Mouse (Mus musculus): ENCODE measurements around the gene Tmem135. TPM values are rescaled to one million over a fixed set of nuclear protein-coding genes. Genes with fewer than 3 reads are reported as not detected.

Gene Tmem135
- polyA plus RNA-seq, 2 experiments = 12.4 to 18.6 TPM

- Histone ChIP-seq H3K4me2 (replicated peaks; ENCODE audit: low read depth, low read length, severe bottlenecking) (no peak overlapping the region), H3K4me3 (replicated peaks; ENCODE audit: low read length) (no peak overlapping the region), H3K27ac (replicated peaks; ENCODE audit: low read depth, low read length) (no peak overlapping the region), H3K4me1 (ENCODE audit: control insufficient read depth, insufficient read depth, low read length) (peaks cover 4% of the 10 kb centered on the region; the same call in 1 of the 2 replicates), H3K9ac (ENCODE audit: low read depth, low read length, severe bottlenecking) (no peak overlapping the region), H3K36me3 (ENCODE audit: control insufficient read depth, insufficient read depth, low read length) (no peaks in the 10 kb centered on the region), H3K9me3 (ENCODE audit: control insufficient read depth, low read length) (no peaks in the 10 kb centered on the region), H3K27me3 (ENCODE audit: control insufficient read depth, insufficient read depth, low read length) (no peaks in the 10 kb centered on the region)
- DNase-seq (ENCODE audit: low spot score) (no peak), ATAC-seq (ENCODE audit: low FRiP score, low read depth) (no peak)
- TF ChIP-seq POLR2A (IDR thresholded peaks at IDR 0.05; ENCODE audit: borderline replicate concordance, extremely low read depth, insufficient read depth, insufficient read length) = no peak
- 74% methylated on average over 8 of the region's 8 CpGs for WGBS
These were observed 7.6 kb downstream of the Tmem135 start for GRCm38 (mm10) chr7:89396386-89396785.

DNA sequence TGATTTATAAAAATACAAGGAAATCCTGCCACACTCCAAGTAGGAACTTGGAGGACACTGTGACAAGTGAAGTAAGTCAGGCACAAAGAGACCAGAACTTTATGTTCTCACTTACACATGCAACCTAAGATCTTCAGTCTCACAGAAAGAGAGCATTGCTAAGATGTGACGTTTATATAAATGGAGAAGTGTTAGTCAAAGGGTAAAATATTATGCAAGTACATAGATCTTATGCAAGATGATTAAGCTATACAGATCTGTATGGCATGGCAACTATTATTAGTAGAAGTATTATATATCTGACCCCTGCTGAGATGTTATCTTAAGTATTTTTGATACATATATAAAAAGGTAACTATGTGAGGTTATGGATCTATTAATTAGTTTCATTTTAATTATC lies 8.6 kb downstream of the Tmem135 start:
- TF ChIP-seq POLR2A (IDR thresholded peaks at IDR 0.05; ENCODE audit: borderline replicate concordance, extremely low read depth, insufficient read depth, insufficient read length) = no peak
- DNase-seq (ENCODE audit: low spot score) = no peak

DNA sequence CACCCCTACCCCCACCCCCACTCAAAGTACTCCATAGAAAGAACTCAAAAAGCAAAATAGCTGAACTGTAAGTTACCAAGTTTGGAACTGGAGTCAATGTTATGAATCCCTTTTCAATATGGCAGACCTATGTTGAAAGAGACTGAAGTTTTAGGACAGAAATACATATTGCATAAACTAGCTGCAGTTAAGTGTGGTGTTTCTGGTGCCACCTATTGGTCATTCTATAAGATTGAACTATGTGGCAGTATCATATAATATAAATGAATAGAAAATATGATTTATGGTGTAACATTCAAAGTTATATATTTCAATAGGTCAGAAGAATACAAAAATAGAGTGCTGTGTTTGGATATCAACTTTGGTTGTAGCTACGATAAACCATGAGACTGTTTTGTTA lies 11.2 kb downstream of the Tmem135 start:
- no peaks in the 10 kb centered on the region for H3K36me3 ChIP-seq (ENCODE audit: control insufficient read depth, insufficient read depth, low read length)
- no peak overlapping the region for H3K9ac ChIP-seq (ENCODE audit: low read depth, low read length, severe bottlenecking)
- WGBS = 91% methylated on average over 1 of the region's 1 CpGs

More for the DNA sequence above, 8.6 kb downstream of the Tmem135 start:
- H3K36me3 ChIP-seq (ENCODE audit: control insufficient read depth, insufficient read depth, low read length) = no peaks in the 10 kb centered on the region
- H3K9ac ChIP-seq (ENCODE audit: low read depth, low read length, severe bottlenecking) = no peak overlapping the region
- WGBS = 83% methylated on average over 1 of the region's 1 CpGs
- H3K9me3 ChIP-seq (ENCODE audit: control insufficient read depth, low read length) = no peaks in the 10 kb centered on the region
- no peaks in the 10 kb centered on the region for H3K27me3 ChIP-seq (ENCODE audit: control insufficient read depth, insufficient read depth, low read length)
- H3K27ac ChIP-seq (replicated peaks; ENCODE audit: low read depth, low read length) = no peak overlapping the region
- no peak overlapping the region for H3K4me2 ChIP-seq (replicated peaks; ENCODE audit: low read depth, low read length, severe bottlenecking)
- no peak overlapping the region for H3K4me3 ChIP-seq (replicated peaks; ENCODE audit: low read length)
- no peak for ATAC-seq (ENCODE audit: low FRiP score, low read depth)
- peaks cover 4% of the 10 kb centered on the region; the same call in 1 of the 2 replicates for H3K4me1 ChIP-seq (ENCODE audit: control insufficient read depth, insufficient read depth, low read length)

GRCm38 (mm10) chr7:89392388-89392787 lies 11.6 kb downstream of the Tmem135 start:
- Histone ChIP-seq H3K27ac (replicated peaks; ENCODE audit: low read depth, low read length) (no peak overlapping the region), H3K4me2 (replicated peaks; ENCODE audit: low read depth, low read length, severe bottlenecking) (no peak overlapping the region), H3K36me3 (ENCODE audit: control insufficient read depth, insufficient read depth, low read length) (no peaks in the 10 kb centered on the region), H3K4me1 (ENCODE audit: control insufficient read depth, insufficient read depth, low read length) (peaks cover 13% of the 10 kb centered on the region; the same call in 1 of the 2 replicates), H3K4me3 (replicated peaks; ENCODE audit: low read length) (no peak overlapping the region), H3K9me3 (ENCODE audit: control insufficient read depth, low read length) (no peaks in the 10 kb centered on the region), H3K27me3 (ENCODE audit: control insufficient read depth, insufficient read depth, low read length) (no peaks in the 10 kb centered on the region), H3K9ac (ENCODE audit: low read depth, low read length, severe bottlenecking) (no peak overlapping the region)
- TF ChIP-seq POLR2A (IDR thresholded peaks at IDR 0.05; ENCODE audit: borderline replicate concordance, extremely low read depth, insufficient read depth, insufficient read length) = no peak
- 47% methylated on average over 4 of the region's 4 CpGs for WGBS
- no peak for ATAC-seq (ENCODE audit: low FRiP score, low read depth)
- DNase-seq (ENCODE audit: low spot score) = no peak

More for the DNA sequence above, 11.2 kb downstream of the Tmem135 start:
- Histone ChIP-seq H3K9me3 (ENCODE audit: control insufficient read depth, low read length) (no peaks in the 10 kb centered on the region), H3K4me1 (ENCODE audit: control insufficient read depth, insufficient read depth, low read length) (peaks cover 13% of the 10 kb centered on the region; the same call in 1 of the 2 replicates), H3K4me3 (replicated peaks; ENCODE audit: low read length) (no peak overlapping the region), H3K27me3 (ENCODE audit: control insufficient read depth, insufficient read depth, low read length) (no peaks in the 10 kb centered on the region), H3K4me2 (replicated peaks; ENCODE audit: low read depth, low read length, severe bottlenecking) (no peak overlapping the region), H3K27ac (replicated peaks; ENCODE audit: low read depth, low read length) (no peak overlapping the region)
- no peak for TF ChIP-seq POLR2A (IDR thresholded peaks at IDR 0.05; ENCODE audit: borderline replicate concordance, extremely low read depth, insufficient read depth, insufficient read length)
- no peak for ATAC-seq (ENCODE audit: low FRiP score, low read depth)
- no peak for DNase-seq (ENCODE audit: low spot score)

DNA sequence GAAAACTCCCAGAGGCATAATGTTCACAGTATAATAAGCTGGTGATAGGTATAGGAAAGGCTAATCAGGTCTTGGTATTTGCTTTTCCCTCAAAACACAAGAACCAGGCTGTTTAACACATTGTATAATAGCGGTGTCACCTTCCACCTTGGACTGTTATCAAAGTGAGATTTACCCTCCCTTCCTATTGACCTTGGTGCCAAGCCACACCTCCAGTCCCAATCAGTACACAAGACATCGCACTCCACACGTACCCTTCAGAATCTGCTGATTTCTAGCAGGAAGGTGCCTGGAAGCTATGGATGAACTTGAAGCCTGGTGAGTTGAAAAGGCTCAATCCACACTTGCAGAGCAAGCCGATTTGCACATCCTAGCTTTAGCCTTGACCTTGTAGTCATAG lies 12.2 kb downstream of the Tmem135 start:
- H3K9ac ChIP-seq (ENCODE audit: low read depth, low read length, severe bottlenecking) = no peak overlapping the region
- TF ChIP-seq POLR2A (IDR thresholded peaks at IDR 0.05; ENCODE audit: borderline replicate concordance, extremely low read depth, insufficient read depth, insufficient read length) = no peak
- ATAC-seq (ENCODE audit: low FRiP score, low read depth) (no peak), DNase-seq (ENCODE audit: low spot score) (no peak)
- peaks cover 13% of the 10 kb centered on the region; the same call in 1 of the 2 replicates for H3K4me1 ChIP-seq (ENCODE audit: control insufficient read depth, insufficient read depth, low read length)
- H3K4me3 ChIP-seq (replicated peaks; ENCODE audit: low read length) = no peak overlapping the region
- H3K4me2 ChIP-seq (replicated peaks; ENCODE audit: low read depth, low read length, severe bottlenecking) = no peak overlapping the region
- no peak overlapping the region for H3K27ac ChIP-seq (replicated peaks; ENCODE audit: low read depth, low read length)
- no peaks in the 10 kb centered on the region for H3K27me3 ChIP-seq (ENCODE audit: control insufficient read depth, insufficient read depth, low read length)
- H3K36me3 ChIP-seq (ENCODE audit: control insufficient read depth, insufficient read depth, low read length) = no peaks in the 10 kb centered on the region
- no peaks in the 10 kb centered on the region for H3K9me3 ChIP-seq (ENCODE audit: control insufficient read depth, low read length)
- 71% methylated on average over 4 of the region's 4 CpGs for WGBS

GRCm38 (mm10) chr7:89391281-89391680 lies 12.7 kb downstream of the Tmem135 start:
- no peak for ATAC-seq (ENCODE audit: low FRiP score, low read depth)
- no peak overlapping the region for H3K4me2 ChIP-seq (replicated peaks; ENCODE audit: low read depth, low read length, severe bottlenecking)
- peaks cover 18% of the 10 kb centered on the region for H3K4me1 ChIP-seq (ENCODE audit: control insufficient read depth, insufficient read depth, low read length)
- H3K27me3 ChIP-seq (ENCODE audit: control insufficient read depth, insufficient read depth, low read length) = no peaks in the 10 kb centered on the region
- no peak for TF ChIP-seq POLR2A (IDR thresholded peaks at IDR 0.05; ENCODE audit: borderline replicate concordance, extremely low read depth, insufficient read depth, insufficient read length)
- no peaks in the 10 kb centered on the region for H3K36me3 ChIP-seq (ENCODE audit: control insufficient read depth, insufficient read depth, low read length)
- no peak overlapping the region for H3K4me3 ChIP-seq (replicated peaks; ENCODE audit: low read length)
- DNase-seq (ENCODE audit: low spot score) = no peak
- H3K9me3 ChIP-seq (ENCODE audit: control insufficient read depth, low read length) = no peaks in the 10 kb centered on the region
- 83% methylated on average over 3 of the region's 3 CpGs for WGBS
- no peak overlapping the region for H3K27ac ChIP-seq (replicated peaks; ENCODE audit: low read depth, low read length)
- H3K9ac ChIP-seq (ENCODE audit: low read depth, low read length, severe bottlenecking) = no peak overlapping the region
